8 mouse cellular contexts compared by ENCODE assay signal in genomic region chrX:60404668-60405044, GRCm38 (mm10).
DNase-seq lines count a peak whose midpoint lies in the region; ATAC-seq lines count a peak whose summit lies in the region.

No protein-coding gene starts in this region.

- intact Hi-C loops in left cerebral cortex, postnatal 25 days (cut with DNase I) = loop anchor here (2.0 to 10.0 kb wide), 3 partner anchors 392 to 1220 kb away; partner anchors contain the start of gene Fgf13

- H3K4me1 ChIP-seq in embryonic facial prominence, embryonic 11.5 days (ENCODE audit: control insufficient read depth, insufficient read depth, low read length) = no peaks in the 10 kb centered on the region
- H3K4me1 ChIP-seq in intestine, embryonic 16.5 days (ENCODE audit: control insufficient read depth, insufficient read depth, low read length) = no peaks in the 10 kb centered on the region
- H3K4me1 ChIP-seq in midbrain, embryonic 10.5 days = peaks cover 10% of the 10 kb centered on the region

- peak overlapping the region; percentile 62 for H3K4me3 ChIP-seq in embryonic facial prominence, embryonic 11.5 days (ENCODE audit: low read depth, low read length)
- H3K4me3 ChIP-seq in intestine, embryonic 16.5 days (ENCODE audit: low read length) = peak overlapping the region; percentile 69
- H3K4me3 ChIP-seq in midbrain, embryonic 10.5 days = peak overlapping the region; percentile 73

- WGBS in embryonic facial prominence, embryonic 11.5 days = 10% methylated on average over 17 of the region's 17 CpGs
- WGBS in intestine, embryonic 16.5 days = 9% methylated on average over 17 of the region's 17 CpGs
- WGBS in midbrain, embryonic 10.5 days = 18% methylated on average over 17 of the region's 17 CpGs

- peak overlapping the region; percentile 91 for H3K9ac ChIP-seq in embryonic facial prominence, embryonic 11.5 days (replicated peaks; ENCODE audit: low read length)
- H3K9ac ChIP-seq in intestine, embryonic 16.5 days (ENCODE audit: low read depth, low read length) = peak overlapping the region; percentile 87

- ATAC-seq in embryonic facial prominence, embryonic 11.5 days (replicated peaks; ENCODE audit: insufficient number of reproducible peaks, low FRiP score, low TSS enrichment, low read depth) = peak; percentile 97
- peak; percentile 94 for ATAC-seq in intestine, embryonic 16.5 days

- H3K4me2 ChIP-seq in embryonic facial prominence, embryonic 11.5 days (ENCODE audit: low read depth, low read length) = peak overlapping the region; percentile 33
- peak overlapping the region; percentile 20; the same call in 1 of the 2 replicates for H3K4me2 ChIP-seq in intestine, embryonic 16.5 days (ENCODE audit: low read depth, low read length)

- H3K9me3 ChIP-seq in embryonic facial prominence, embryonic 11.5 days (replicated peaks; ENCODE audit: control insufficient read depth, low read length) = no peaks in the 10 kb centered on the region
- H3K9me3 ChIP-seq in intestine, embryonic 16.5 days (ENCODE audit: control insufficient read depth, low read length) = no peaks in the 10 kb centered on the region
- H3K9me3 ChIP-seq in midbrain, embryonic 10.5 days (replicated peaks) = no peaks in the 10 kb centered on the region; the same call in 1 of the 2 replicates

- peak; percentile 91 for DNase-seq in 416B (ENCODE audit: low read depth)
- peak; percentile 83 for DNase-seq in adrenal gland, postnatal 25 days
- DNase-seq in embryonic facial prominence, embryonic 11.5 days (ENCODE audit: low spot score) = peak; percentile 85
- peak; percentile 28 for DNase-seq in gonadal fat pad, adult 2 months (ENCODE audit: low read depth)
- peak; percentile 80 to 91 for DNase-seq in left cerebral cortex, postnatal 25 days (ENCODE audit: low spot score in 2 of 2)
- peak; percentile 84 for DNase-seq in midbrain, embryonic 10.5 days (ENCODE audit: low spot score)
- peak; percentile 78 for DNase-seq in spleen, adult 12 weeks (ENCODE audit: low spot score)

- no peaks in the 10 kb centered on the region for H3K36me3 ChIP-seq in embryonic facial prominence, embryonic 11.5 days (replicated peaks; ENCODE audit: control insufficient read depth, insufficient read depth, low read depth, low read length)
- no peaks in the 10 kb centered on the region for H3K36me3 ChIP-seq in intestine, embryonic 16.5 days (ENCODE audit: control insufficient read depth, insufficient read depth, low read length)
- H3K36me3 ChIP-seq in midbrain, embryonic 10.5 days = no peaks in the 10 kb centered on the region

- H3K27me3 ChIP-seq in embryonic facial prominence, embryonic 11.5 days (ENCODE audit: control insufficient read depth, insufficient read depth, low read length) = no peaks in the 10 kb centered on the region
- no peaks in the 10 kb centered on the region for H3K27me3 ChIP-seq in intestine, embryonic 16.5 days (replicated peaks; ENCODE audit: control insufficient read depth, insufficient read depth, low read length)
- H3K27me3 ChIP-seq in midbrain, embryonic 10.5 days (ENCODE audit: low read depth, poor library complexity, severe bottlenecking) = no peaks in the 10 kb centered on the region

- peak overlapping the region; percentile 92 for H3K27ac ChIP-seq in embryonic facial prominence, embryonic 11.5 days (replicated peaks; ENCODE audit: low read depth, low read length)
- H3K27ac ChIP-seq in intestine, embryonic 16.5 days (ENCODE audit: low read length) = peak overlapping the region; percentile 93
- H3K27ac ChIP-seq in midbrain, embryonic 10.5 days (replicated peaks) = peak overlapping the region; percentile 98

Comparison
In these comparisons a context has a peak if more than half of its experiments do, and no peak if none do; other contexts are left out.
1. Peak in every context shown above with its lines: DNase-seq, ATAC-seq, H3K4me3 ChIP-seq and H3K27ac ChIP-seq.
2. DNase-seq: peak in every context shown above with its lines; median percentile 91 in 416B; 86 in left cerebral cortex, postnatal 25 days; 85 in embryonic facial prominence, embryonic 11.5 days; 84 in midbrain, embryonic 10.5 days; 83 in adrenal gland, postnatal 25 days; 78 in spleen, adult 12 weeks; 28 in gonadal fat pad, adult 2 months.